Mouse (Mus musculus): ENCODE measurements around the gene Patz1.
A peak's percentile ranks its signal among the peaks of the same experiment; 100 is the strongest.

The Patz1 gene

GRCm38 (mm10) chr11:3292711-3293249 lies 4.1 kb downstream of the Patz1 start:
- peak; percentile 65 for DNase-seq

- no peak for DNase-seq
Observed at GRCm38 (mm10) chr11:3293361-3293760, 4.7 kb downstream of the Patz1 start.

DNA sequence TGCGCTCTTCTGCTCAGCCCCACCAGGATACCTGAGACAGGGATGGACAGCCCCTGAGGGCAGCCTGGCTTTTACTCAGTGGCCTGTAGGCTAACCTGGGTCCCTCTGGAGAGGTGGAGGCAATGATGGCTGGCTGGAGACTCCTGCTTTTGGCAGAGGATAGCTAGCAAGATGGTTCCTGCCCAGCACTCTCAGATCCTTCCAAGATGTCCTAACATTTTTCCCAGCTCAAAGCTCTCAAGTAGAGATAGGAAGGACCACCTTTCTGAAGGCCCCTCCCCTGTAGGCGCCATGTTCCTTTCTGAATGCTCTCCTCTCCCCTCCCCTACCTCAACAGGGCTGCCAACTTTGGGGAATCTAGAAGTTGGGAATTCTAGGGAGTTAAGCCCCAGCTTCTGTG lies 6.0 kb downstream of the Patz1 start:
- DNase-seq = no peak

DNA sequence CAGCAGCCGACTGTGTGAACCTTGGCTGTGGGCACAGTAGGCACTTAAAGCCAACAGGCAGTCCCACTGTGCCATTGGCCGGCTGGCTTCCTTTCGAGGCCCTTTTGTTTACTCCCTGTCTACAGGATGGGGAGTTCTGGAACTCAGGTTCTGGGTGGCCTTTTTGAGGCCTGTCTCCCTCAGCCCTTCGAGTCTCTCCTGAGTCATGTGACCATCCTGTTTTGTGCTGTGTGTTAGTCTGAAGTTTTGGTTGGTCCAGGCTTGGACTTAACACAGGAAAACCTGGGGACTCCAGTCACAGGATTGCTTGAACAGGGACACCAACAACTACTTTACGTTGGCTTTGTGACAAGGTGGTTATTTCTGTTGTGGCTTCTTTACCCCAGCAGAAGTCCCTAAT lies 7.4 kb downstream of the Patz1 start:
- no peak for DNase-seq

DNA sequence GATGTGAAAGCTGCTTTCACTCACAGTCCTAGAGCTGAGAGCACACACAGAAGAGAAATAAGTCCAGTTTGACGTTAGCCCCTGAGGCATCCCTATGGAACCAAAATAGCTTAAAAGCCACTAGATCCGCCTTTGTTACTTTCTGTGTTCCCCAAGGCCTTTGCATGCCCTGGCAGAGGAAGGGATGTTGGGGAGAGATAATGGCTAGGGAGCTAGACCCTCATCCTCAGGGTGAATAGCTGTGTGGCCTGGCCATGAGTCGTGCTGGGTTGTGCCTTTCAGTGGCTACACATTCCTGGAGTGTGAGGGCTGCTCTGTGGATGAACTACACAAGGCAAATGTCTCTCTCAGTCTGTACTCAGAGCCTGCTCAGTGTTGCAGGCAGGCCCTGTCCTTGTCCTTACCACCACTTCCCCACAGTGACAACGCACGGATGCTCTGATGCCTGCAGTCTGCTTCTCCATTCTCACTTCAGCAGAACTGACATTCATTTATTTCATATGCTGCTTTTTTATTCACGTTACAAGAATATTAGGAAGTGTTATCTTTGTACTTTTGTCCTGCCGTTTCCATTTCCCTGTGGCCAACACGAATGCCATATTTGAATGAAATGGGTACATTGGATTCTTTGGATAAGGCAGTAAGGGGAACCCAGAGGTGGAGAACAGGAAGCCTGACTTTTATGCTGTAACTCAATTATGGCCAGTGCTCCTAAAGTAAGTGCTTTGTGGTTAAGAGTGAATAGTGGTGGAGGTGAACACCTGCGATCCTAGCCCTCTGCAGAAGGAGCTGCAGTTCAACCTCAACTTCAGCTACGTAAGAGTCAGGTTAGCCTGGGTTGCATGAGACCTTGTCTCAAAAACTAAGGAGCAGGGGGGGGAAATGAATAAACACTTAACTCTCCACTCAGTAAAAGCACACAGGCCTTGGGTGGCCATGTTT lies 9.5 kb downstream of the Patz1 start:
- DNase-seq = no peak

GRCm38 (mm10) chr11:3298813-3299185 lies 10.1 kb downstream of the Patz1 start:
- DNase-seq = no peak

- DNase-seq = no peak
Observed at GRCm38 (mm10) chr11:3301075-3301474, 12.4 kb downstream of the Patz1 start.

GRCm38 (mm10) chr11:3302385-3302784 lies 13.7 kb downstream of the Patz1 start:
- no peak for DNase-seq

GRCm38 (mm10) chr11:3302792-3303191 lies 14.1 kb downstream of the Patz1 start:
- DNase-seq = peak; percentile 67

DNA sequence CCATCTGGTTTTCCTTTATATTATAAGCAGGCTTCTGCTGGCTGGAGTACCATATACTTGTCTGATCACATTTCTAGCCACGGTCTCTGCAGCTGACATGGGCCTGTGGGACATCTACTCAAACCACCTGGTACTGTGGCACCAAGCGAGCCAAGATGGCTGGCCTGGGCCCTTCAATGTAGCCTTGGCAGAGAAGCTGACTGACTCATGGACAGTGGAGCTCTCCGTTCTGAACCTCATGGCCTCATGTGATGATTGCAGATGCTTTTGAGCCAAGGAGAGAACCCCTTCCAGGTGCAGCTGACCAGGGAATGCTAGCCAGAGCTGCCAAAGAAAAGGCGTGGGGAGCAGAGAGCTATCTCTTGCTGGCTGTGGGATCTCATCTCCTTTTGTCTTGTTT lies 17.1 kb downstream of the Patz1 start:
- DNase-seq = no peak

DNA sequence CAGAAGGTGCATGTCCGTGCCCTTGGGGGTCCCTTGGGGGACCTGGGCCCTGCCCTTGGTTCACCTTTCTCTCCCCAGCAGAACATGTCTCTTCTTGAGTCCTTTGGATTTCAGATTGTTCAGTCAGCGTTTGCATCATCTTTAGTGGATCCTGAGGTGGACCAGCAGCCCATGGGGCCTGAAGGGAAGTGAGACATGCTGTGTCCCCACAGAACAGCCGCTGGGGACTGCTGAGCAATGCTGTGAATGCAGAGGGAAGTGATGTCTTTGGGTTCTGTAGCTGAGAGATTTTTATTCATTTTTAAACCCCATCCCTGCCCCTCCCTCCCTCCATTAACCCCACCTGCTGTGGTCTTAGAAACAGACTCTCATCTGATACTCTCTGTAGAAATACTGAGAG lies 19.2 kb downstream of the Patz1 start:
- DNase-seq = no peak

DNA sequence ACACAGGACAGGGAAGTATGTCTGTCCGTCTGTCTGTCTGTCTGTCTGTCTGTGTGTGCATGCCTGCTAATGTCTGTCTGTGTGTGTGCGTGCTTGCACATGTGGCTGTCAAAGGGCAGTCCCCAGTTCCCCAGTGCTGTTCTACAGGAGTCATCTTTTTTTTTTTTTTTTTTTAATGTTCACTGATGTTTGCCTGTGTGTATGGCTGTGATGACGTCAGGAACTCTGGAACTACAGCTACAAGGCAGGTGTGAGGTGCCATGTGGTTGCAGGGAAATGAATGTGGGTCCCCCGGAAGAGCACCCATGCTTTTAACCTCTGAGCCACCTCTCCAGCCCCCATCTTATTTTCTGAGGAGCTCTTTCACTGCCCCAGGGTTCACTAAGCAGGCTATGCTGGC lies 21.2 kb downstream of the Patz1 start:
- no peak for DNase-seq

DNA sequence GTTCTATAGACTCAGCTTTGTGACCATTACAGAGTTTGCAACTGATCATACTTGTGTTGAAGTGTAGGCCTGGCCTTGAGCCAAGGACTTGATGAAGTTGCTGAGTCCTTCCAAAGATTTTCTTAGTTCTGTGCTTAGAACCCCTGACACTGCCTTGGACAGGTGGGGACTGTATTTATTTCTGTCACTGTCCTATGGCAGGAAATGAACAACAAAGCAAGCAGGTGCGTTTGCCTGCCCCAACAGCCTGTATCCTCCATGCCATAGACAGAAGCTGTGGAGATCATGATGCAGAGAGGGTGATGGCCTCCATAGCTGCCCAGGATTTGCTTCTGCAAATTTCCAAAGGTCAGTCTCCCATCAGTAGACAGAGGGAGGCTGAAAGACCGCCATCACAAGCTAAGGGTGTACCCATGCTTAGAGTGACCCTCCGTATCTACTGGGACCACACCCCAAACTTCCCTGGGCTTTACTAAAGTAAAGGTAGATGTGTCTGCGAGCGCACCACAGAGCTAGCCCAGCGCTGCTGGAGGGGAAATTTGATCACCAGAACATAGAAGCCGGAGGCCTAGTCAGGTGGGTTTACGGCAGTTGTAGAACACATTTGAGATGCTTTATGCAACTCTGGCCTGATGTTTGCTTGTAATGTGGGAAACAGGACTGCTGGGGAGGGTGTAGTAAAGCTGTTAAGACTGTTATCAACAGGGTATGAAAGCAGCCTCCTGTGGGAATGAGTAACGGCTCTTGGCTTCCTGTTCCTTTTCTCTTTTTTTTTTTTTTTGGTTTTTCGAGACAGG lies 22.3 kb downstream of the Patz1 start:
- DNase-seq = no peak

- no peak for DNase-seq
Observed at GRCm38 (mm10) chr11:3311586-3312347, 23.1 kb downstream of the Patz1 start.

DNA sequence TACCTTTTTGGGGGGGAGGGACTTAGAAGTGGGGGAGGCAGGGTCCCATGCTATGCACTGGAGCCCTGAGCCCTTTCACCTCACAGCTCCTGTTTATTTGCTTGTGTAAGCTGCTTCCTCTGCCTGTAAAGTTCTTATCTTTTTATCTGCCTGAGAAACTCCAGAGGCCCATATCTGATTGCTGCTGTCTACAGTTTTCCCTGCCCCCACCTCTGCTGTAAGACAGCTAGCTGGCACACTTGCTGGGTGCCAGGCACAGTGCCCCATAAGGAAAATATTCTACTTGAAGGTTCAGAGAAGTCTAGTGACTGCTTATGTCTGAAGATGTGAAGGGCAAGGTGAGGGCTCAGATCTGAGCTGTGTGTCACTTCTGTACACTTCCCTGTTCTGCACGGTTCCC lies 24.6 kb downstream of the Patz1 start:
- DNase-seq = no peak

GRCm38 (mm10) chr11:3314148-3314547 lies 25.5 kb downstream of the Patz1 start:
- DNase-seq = peak; percentile 77

- DNase-seq = no peak
Observed at GRCm38 (mm10) chr11:3318286-3318685, 29.6 kb downstream of the Patz1 start.

GRCm38 (mm10) chr11:3328271-3328670 lies 39.6 kb downstream of the Patz1 start:
- no peak for DNase-seq

- no peak for DNase-seq
Observed at GRCm38 (mm10) chr11:3328806-3329775, 40.4 kb downstream of the Patz1 start.

DNA sequence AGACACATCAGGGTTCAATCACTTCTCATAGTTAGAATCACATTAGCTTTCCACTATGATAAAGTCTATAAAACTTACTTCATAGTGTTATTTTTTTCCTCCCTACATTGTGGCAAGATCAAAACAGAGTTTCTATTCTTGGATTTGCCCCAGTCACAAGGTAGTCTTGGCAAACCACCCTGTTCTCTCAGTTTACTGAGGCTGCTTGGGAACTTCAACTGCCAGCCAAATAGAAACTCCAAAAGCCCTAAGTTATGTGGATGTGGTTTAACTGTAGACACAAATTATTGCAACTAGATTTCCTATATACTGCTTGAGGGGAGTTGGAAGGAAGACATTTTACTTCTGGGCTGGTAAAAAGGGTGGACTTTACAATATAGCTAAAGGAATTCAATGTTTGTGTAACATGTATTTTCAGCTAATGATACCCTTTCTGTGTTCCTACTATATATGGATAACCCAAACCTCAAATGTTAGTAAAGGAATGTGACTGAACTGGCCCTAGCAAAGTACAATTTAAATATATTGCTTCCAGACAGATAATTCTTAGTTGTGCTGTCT lies 41.3 kb downstream of the Patz1 start, which contains the start of gene Pik3ip1:
Gene Pik3ip1, plus strand, starts transcription at position 511 of the 561 bp plus-strand sequence.
- DNase-seq = no peak

DNA sequence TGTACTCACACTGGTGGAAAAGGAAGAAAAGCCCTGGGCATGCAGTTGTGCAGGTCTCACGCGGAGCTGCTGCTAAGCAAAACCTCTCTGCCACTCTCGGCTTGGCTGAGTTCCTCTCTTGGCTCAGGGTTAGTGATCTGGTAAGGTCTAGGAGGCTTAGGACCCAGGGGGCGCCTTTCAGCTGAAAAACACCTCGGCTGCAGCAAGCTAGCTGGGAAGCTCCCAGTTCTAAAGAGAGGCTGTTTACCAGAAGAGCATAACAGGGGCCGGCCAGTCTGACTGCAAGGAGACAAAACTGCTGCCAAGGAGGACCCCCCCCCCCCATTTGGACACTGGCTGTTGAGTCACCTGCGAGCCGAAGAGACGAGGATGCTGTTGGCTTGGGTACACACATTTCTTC lies 41.9 kb downstream of the Patz1 start:
- peak; percentile 87 for DNase-seq

Measured in kidney, adult 9 months (tissue).